Mouse (Mus musculus) kidney, postnatal 10 days (tissue): ENCODE measurements around the gene Brd7.
A peak's percentile ranks its signal among the peaks of the same experiment; 100 is the strongest.

ENCODE experiments used
- DNase-seq: peaks from one replicate; pipeline ENCODE4 v3.0.0; 2021; ENCODE audit warnings: mixed read lengths

Brd7 gene

DNA sequence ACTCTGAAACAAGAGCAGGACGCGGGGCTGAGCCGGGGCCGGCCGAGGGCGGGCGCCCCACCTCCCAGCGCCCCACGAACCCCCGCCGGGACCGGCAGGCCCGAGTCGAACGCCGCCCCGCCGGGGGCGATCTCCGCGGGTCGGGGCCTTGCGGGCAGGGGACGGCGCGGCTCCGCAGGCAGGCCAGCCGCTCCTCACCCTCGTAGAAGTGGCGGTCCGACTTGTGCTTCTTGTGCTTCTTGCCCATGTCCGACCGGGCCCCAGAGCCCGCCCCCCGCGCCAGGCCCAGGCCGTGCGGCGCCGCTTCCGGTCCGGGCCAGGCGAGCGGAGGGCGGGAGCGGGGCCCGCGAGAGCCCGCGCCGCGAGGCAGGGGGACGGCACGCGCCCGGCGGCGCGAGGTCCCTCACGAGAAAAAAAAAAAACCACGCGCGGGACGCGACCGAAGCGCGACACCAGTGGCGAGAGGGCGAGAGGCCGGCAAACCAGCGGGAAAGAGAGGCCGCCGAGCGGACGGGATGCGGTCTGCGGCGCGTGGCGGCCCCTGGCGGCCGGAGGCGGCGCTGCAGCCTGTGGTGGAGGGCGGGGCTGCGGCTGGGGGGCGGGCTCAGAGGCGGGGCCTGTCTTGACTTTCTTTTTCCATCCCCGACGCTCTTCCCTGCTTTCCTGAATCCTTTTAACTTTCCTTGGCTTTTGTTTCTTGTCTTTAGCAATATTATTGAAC, at the start of gene Brd7:
TSS of gene Brd7 (minus strand) at position 487 of the 721 bp plus-strand sequence.
- DNase-seq, result peak; percentile 92

DNA sequence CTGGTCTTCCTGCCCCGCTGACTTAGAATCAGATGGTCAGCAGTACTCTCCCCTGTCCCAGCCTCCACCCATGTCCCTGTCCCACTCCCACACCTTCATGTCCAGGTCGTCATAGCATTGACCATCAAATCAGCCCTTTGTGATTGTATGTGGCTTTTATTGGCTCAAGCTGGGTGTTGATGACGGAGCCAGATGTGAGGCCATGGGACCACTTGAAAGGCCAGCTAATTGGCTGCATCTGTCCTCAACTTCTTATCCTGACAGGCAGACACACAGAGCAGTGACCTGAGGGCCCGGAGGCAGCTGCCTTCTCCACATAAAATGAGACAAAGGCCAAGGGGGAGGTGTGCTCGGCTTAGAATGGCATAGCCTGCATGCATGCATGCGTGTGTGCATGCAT, 49.5 kb upstream of the Brd7 start:
- DNase-seq, result no peak

DNA sequence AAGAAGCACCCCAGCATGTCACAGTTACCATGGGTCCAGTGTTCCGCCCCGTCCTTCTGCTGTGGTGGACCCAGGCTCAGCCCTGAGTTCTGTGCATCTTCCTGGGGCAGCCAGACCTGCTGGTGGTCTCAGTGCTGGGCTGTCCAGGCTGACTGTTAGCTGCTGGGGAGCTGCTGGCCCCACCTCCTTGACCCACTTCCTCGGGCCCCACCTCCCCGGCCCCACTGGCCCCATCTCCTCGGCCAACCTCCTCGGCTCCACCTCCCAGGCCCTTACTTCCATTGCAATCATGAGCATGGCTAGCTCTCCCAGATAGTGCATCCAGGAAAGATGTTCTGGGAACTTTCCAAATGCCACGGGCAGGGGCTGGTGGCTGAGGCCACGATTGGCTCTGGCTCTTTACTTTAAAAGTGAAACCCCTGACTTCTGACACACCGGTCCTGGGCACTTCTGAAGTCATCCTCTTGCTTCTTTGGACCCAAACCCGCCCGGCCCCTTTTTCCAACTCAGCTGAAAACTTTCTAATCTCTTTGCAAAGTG, 47.5 kb upstream of the Brd7 start:
- DNase-seq, result peak; percentile 23

DNA sequence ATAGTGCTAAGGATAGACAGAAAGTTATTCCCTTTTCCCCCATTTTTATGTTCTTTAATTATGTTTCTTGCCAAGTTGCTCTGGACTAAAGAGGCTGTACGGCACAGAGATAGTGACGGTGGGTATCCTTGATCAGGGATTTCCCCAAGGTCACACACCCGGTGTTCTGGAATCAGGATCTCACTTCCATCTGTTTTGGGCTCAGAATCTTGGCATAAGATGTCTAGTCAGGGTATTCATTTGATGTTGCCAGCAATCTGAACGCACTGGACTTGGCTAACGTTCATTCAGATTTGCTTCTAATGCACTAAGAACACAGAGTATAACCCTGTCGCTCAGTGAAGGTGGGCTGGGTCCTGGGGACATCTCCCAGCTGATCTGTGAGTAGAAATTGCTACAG, 45.7 kb upstream of the Brd7 start:
- DNase-seq, result no peak

DNA sequence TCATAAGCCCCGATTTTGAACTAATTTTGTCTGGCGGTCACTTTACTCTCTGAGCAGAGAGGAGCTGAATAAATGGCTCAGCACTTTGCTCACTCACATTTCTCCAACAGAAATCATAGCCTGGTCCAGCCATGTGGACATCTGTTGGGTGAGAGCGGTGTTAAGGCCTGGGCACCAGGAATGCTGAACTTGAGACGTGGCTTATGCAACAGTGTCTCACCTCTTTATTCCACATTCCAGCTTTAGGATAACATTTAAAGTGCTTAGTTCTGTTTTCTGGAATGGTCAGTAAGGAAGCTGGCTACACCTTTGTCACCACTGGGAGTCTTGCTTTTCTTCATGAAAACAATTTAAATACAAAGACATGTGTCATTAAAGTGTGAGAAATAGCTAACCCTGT, 36.1 kb upstream of the Brd7 start:
- no peak for DNase-seq

DNA sequence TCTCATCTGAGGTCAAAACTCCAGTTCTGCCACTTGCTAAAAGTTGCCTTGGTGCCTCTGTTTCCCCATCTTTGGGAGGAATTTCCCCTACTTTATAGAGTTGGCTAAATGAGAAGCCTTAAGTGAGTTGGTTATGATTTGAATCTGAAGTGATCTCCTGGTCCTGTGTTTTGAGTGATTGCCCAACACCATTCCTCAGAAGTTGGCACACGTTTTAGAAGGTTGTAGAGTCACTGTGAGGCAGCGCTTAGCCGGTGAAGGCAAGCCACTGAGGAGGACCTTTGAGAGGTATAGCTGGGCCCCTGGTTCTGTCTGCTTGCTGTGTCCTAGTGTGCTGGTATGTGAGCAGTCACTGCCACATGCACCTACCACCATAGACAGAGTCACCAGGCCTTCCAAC, 31.3 kb upstream of the Brd7 start:
- no peak for DNase-seq

DNA sequence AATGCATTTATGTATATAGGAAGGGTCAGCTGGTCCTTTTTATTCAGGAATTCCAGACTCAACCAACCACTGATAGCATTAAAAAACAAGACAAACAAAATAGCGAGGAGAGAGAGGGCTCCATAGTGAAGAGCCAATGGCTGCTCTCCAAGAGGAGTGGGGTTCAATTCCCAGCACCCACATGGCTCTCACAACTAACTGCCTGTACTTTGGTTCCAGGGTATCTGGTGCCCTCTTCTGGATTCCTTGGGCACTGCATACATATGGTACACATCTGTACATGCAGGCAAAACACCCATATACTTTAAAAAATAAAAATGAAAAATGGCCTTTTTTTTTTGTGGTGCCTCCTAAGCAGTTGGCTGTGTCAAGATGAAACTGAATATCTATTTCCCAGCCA, 28.8 kb upstream of the Brd7 start:
- peak; percentile 30 for DNase-seq

DNA sequence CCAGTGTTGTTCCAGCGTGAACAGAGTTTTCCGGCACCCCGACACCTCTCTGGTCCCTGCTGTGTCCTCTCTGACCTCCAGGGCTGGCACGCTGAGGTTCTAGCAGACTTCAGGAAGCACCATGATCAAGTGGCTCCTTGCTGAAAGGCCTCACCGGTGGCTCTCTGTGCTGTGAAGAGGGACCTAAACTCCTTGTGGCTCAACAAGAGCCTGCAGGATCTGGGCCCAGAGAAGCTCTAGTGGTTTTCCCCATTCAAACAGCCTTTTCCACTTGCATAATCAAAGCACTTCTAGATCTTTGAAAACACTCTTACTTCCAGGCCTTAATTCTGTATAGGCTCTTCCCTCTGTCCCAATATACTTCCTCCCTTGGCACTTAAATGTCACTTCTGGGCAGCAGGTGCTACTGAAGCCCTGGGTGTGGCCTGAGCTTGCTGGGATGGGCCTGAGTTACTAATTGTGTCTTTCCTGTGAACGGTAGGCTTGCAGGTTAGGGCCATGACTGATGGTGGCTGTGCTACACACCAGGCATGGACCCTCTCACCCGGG, 26.8 kb upstream of the Brd7 start:
- DNase-seq, result no peak

DNA sequence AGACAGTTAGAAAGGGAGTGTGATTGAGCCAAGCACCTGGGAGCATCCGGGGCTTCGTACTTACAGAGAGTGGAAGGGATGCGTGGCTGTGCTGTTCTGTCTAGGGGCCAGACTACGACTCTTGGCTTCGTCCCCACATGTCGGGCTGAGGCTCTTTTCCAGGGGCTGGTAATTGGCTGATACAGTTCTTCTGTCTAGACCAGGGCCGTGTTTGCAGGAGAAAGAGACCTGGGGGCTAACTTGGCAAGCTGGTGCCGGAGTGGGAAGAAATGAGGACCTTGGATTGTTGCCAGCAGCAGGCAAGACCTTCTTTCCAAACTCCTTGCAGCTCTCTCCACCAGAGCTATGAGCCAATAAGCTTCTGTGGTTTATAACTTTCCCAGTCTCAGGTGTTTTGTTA, 25.9 kb upstream of the Brd7 start:
- no peak for DNase-seq

DNA sequence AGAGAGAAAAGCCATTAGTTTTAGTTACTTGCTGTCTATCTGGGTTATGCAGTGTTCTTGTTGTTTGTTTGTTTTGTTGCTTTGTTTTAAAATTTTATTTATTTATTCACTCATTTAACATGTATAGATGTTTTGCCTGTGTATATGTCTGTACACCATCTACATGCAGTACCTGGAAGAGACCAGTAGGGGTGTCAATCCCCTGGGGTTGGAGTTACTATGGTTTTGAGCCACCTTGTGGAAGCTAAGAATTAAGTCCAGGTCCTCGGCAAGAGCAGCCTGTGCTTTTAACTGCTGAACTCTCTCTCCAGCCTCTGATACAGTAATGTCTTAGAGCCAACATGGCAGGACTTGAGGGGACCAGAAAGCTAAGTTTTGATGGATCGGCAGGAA, 21.2 kb upstream of the Brd7 start:
- no peak for DNase-seq

DNA sequence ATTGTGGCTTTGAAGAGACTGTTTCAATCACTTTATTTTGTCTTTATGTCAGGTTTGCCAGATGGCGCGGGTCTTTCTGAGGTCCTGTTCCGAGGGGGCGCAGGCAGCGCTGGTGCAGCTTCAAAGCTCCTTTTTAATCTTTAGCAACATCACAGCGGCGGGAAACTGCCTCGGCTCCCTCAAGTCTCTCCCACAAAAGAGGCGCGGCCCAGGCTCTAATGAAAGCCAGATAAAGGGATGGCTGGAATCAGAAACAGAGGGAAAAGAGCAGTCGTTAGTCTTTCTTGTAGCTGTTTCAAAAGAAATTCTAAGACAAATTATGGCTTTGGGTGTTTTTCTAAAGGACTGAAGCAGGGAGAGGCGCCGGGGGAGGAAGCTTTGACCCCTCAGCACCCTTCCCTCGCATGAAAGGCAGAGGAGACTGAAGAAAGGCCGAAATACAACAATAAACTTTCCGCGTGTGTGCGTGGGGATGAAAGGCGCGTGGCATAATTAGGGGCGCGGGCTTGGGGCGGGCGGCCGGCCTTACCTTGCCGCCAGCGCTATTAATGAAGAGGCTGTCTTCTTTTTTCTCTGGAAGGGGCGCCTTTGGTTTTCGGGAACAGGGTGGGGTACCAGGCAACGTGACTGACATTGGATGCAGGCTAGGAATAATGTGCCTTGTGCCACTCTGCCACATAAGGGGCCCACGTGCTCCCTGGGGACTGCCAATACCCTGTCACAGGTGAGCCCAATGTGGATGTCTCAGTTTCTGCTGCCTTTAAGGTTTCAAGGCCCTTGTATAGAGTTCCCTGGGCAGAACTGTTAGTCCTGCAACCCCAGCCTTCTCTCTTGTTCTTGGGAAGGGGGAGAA, 20.5 kb upstream of the Brd7 start:
- DNase-seq, result peak; percentile 28

DNA sequence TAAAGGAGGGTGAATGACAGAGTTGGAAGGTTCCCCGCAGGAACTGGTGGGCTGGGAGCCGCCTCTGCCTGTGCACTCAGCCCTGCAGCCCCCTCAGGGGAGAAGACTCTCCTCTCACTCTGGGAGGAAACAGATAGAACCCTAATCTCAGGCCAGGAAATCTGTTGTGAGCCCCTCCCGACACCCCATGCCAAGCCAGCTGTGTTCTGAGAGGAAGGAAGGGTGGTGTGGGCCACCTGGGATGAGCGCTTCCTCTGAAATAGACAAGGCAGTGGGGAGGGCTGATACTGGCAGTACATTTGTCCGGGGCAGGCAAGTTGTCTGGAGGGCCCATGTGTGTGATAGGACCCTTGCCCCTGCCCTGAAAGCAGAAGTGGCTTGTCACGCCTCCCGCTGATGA, 18.5 kb upstream of the Brd7 start:
- peak; percentile 19 for DNase-seq

DNA sequence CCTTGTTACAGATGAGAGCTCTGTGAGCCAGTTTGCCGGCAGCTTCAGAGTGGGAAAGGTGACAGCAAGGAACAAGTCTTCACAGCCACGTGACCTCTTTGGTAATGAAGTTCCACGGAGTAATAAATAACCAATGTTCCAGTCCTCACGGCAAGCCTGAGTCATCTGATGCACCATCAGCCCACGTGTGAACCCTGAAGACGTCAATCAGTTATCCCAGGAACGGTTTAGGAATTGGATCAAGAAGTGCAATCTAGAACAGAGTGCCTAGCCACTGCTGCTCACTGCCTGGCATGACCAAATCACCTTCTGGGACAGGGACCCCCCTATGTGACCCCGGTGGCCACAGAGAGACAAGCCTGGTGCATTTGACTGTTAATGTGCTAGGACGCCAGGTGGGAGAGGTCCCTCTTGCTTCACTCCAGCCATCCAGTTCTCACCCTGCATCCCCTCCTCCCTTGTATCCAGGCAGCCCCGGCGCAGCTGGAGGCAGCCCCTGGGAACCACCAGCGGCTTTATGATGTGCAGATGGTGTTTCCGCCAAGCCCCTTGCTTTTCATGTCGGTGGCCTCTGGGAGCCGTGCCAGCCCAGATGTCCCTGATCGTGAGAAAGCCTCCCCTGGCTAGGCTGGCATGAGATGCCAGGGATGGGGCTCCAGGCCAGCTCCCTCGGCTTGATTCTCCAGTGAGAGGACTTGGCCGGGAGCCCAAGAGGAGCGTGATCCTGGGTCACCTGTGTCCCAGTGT, 15.0 kb upstream of the Brd7 start:
- peak; percentile 53 for DNase-seq

DNA sequence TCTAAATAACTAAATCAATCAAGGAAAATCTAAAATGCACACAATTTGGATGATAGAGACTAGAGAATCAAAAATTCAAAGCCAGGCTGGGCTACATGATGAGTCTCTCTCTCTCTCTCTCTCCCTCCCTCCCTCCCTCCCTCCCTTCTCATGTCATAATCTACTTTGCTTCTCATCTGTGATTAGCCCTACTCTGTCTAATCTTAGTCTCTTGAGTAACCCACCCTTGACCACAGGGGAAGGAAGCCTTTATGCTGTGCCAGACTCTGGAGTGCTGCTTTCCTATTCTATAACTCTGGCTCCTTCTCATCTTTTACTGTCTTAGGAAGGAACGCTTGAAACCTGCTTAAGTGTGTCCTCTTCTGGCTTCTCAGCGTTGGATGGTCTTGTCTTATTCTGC, 9.5 kb upstream of the Brd7 start:
- no peak for DNase-seq

DNA sequence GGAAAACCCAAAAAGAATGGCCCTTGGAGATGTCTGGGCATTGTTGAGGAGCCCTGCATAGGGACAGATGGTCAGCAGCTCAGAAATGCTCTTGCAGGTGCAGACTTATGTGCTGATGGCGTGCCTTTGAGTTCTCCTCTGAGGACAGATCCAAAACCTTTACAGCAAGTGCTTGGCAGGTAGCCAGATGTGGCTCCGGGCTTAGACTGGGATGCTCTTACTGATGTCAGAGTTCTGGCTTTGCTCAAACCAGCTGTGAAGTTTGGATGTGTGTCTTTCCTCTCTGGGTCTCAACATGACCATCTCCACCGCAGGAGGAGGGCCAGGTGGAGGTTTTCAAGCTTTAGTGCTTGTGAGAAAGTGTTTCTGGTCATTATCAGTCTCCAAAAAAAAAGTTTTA, 7.8 kb upstream of the Brd7 start:
- no peak for DNase-seq

DNA sequence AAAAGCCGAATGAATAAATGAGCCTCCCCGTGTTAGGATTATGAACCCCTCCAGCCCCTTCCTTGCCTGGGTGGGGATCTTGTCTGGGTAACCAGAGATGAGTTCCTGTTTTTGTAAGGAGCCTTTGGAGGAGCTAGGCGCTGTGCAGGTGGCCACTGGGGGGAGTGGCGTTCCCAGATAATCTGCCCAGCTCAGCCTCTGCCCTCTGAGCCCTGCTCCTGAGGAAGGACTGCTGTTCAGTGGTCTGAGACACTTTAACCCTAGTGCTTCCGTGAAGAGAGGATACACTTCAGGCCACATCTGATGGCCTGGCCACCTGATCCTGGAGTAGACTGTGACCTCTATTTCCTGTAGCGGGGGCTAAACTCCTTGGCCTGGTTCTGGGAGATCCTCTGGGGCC, 7.2 kb upstream of the Brd7 start:
- DNase-seq, result peak; percentile 71

DNA sequence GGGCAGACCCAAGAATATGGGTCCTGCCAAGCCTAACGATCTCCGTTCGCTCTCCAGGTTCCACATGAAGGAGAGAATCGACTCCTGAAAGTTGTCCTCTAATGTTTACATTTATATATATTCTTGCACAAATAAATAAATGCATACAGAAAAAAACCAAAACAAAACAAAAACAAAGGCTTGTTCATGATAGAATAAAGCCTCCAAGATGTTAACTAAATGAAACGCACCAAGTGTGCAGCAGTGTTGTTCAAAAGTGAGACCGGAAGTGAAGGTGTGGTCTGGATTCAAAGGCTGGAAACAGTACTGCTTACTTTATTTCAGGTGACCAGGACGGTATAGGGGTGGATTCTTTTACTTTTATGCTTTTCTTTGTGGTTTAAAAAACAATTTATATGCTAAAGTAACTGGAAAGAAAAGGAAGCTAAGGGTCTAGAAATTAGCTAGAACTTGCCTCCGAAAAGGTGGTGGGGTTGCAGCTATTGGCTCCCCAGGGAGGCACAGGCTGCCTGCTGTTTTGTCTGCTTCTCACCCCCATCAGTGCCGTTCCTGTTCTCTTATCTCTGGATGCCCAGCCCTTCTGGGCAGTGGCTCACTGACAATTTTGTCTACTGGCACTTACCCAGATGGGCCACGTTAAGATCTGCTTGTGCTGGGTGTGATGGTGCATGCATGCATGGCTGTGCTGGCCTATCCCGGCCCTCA, 604 bp upstream of the Brd7 start:
- DNase-seq, result peak; percentile 20

DNA sequence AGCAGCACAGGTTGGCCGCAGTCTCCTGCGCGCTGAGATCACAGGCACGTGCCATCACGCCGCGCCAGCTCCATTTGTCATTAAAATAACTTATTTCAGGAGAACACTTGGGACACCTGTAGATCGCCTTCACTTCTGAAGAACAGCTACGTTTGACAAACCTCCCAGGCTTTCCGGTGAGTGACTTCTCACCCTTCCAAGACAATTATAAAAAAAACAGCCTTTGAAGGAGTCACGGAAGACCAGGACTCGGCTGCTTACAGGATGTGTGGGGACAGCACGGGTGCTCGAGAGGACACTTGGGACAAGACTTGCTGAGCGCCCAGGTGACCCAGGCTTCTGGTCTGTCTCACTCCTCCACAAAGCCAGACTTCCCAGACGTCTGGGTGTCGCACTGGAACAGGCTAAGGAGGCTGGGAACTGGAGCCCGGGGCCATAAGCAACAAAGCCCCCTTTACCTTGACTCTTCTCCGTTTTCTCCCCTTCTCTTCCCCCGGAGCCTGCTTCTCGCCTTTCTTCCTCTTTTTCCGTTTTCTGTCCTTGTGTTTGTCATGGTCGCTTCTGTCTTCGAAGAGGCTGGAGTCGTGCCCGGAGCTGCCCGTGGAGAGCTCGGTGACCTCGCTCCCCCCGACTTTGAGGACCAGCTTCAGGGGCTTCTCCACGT, 818 bp downstream of the Brd7 start:
- DNase-seq, result peak; percentile 45

DNA sequence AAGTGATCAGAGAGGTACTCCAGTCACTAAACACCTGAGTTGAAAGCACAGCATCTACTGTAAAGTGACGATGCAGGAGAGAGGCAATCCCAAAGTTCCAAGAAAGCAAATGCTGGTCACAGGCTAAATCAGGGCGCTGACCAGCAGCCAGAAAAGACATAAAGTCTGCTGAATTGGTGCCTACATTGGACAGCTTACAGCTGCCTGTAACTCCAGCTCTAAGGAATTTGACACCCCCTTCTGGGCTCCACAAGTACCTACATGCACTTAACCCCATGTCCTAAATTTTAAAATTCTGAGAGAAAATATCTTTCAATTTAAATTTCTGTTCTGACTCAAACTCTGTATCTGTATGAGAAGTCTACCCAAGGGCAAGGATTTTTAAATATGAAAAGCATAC, 2.0 kb downstream of the Brd7 start:
- peak; percentile 37 for DNase-seq

DNA sequence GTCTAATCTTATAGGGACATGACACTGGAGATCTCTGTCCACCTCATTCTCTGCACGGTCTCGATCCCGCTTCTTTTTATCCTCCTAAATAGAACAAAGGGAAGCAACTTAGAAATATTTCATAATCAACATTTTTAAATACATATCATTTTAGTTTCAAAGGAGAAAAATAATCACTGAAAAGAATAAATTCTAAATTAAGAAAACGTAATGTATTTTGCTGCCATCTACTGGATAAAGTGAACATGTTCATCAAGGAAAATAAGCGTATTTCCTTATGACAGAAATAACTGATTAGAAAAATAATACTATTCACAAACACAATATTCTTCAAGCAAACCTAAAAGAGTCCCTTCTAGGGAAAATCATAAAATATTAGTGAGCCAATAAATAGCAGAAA, 4.0 kb downstream of the Brd7 start:
- DNase-seq, result no peak

DNA sequence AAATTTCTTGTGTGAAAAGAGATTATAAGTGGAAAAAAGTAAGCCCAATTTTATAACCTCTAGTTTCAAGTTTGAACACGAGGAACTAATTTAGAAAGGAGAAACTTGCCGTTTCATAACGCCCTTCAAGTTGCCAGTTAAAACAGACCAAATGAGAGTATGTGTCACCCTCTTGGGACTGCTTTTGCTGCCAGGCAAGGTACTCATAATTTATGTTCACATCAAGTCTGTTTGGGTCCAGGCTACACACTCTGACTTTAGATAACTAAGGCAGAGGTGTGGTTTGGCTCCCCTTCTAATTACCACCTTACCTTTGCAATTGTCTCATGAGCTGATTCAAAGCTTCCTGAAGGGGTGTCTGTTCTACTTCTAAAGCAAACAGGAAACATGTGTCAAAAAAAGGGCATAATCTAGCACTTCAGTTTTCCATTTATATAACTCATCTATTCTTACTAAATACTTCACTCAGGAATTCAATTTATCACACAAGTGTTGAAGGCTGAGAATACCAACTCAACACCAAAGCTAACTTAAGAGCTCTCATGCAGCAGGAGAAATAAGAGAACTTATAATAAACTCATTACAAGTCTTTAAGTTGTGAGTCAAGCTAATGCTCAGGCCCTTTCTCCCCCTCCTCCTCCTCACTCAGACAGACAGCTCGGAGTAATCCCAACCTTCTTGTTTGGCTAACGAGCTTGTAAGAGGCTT, 4.6 kb downstream of the Brd7 start:
- DNase-seq, result no peak
